ENCODE assay signal across 20 mouse cellular contexts in genomic region chr17:15337906-15338305, GRCm38 (mm10). TPM values are rescaled to one million over a fixed set of nuclear protein-coding genes. Genes with fewer than 3 reads are reported as not detected.
DNase-seq lines count a peak whose midpoint lies in the region; ATAC-seq and TF ChIP-seq lines count a peak whose summit lies in the region.
"Had no signal": no experiment of that assay in that cellular context is flagged by ENCODE, and none has a peak within 500 bp of the region (broad histone marks: within the 10 kb centered on the region; RNA-seq: fewer than 3 reads in every experiment).

No protein-coding gene starts in this region.

- no peak overlapping the region for H3K27ac ChIP-seq in heart, embryonic 10.5 days
- no peak overlapping the region for H3K27ac ChIP-seq in ES-E14 (ENCODE audit: insufficient read depth, low read depth, low read length, poor library complexity, severe bottlenecking)
- H3K27ac ChIP-seq: embryonic facial prominence, embryonic 10.5 days; embryonic facial prominence, embryonic 12.5 days; forebrain, embryonic 10.5 days; forebrain, embryonic 13.5 days; forebrain, embryonic 15.5 days had no signal

- H3K27me3 ChIP-seq in heart, embryonic 10.5 days (ENCODE audit: insufficient read depth, poor library complexity, severe bottlenecking) = no peaks in the 10 kb centered on the region
- H3K27me3 ChIP-seq: embryonic facial prominence, embryonic 12.5 days; forebrain, embryonic 13.5 days; forebrain, embryonic 15.5 days had no signal

- no peak overlapping the region for H3K9ac ChIP-seq in ES-E14 (ENCODE audit: insufficient read depth, low read depth, low read length, poor library complexity, severe bottlenecking)
- H3K9ac ChIP-seq: embryonic facial prominence, embryonic 12.5 days; forebrain, embryonic 13.5 days; forebrain, embryonic 15.5 days had no signal

- WGBS in heart, embryonic 10.5 days = 68% methylated on average over 1 of the region's 1 CpGs

- in situ Hi-C loops in ES-E14 (cut with MboI; ENCODE audit: low sequenced_read_pairs in 2 of 2, unreplicated experiment in 2 of 2) = no loop called here

- no peaks in the 10 kb centered on the region for H3K9me3 ChIP-seq in heart, embryonic 10.5 days
- no peaks in the 10 kb centered on the region for H3K9me3 ChIP-seq in ES-E14 (ENCODE audit: control insufficient read depth, insufficient read depth, low read depth, low read length)
- H3K9me3 ChIP-seq: embryonic facial prominence, embryonic 10.5 days; embryonic facial prominence, embryonic 12.5 days; forebrain, embryonic 13.5 days; forebrain, embryonic 15.5 days had no signal

- no peak overlapping the region for H3K4me3 ChIP-seq in heart, embryonic 10.5 days
- no peak overlapping the region for H3K4me3 ChIP-seq in ES-E14 (ENCODE audit: insufficient read depth in 1 of 2, low read depth in 1 of 2, low read length in 2 of 2, poor library complexity in 1 of 2, severe bottlenecking in 1 of 2)
- H3K4me3 ChIP-seq: embryonic facial prominence, embryonic 10.5 days; embryonic facial prominence, embryonic 12.5 days; forebrain, embryonic 10.5 days; forebrain, embryonic 13.5 days; forebrain, embryonic 15.5 days had no signal

- peak; percentile 15 for DNase-seq in heart, adult 11 months
- no peak for DNase-seq in heart, embryonic 10.5 days (ENCODE audit: low spot score)
- peak; percentile 54 for DNase-seq in ES-E14 (ENCODE audit: low read depth, low spot score)
- DNase-seq in ZHBTc4 (ENCODE audit: low read depth, low spot score) = peak; percentile 82
- no peak for DNase-seq in right cerebral cortex, postnatal 25 days
- DNase-seq: adrenal gland, adult 2 months; adrenal gland, postnatal 10 days; adrenal gland, postnatal 25 days; cerebellum, adult 11 months; cerebellum, adult 18-20 months; cerebellum, adult 8-10 months; cerebellum, postnatal 10 days; cerebellum, postnatal 25 days had no signal

- ATAC-seq in erythroid progenitor cell, adult 5-6 weeks (replicated peaks; ENCODE audit: low FRiP score, poor library complexity, severe bottlenecking) = no peak
- ATAC-seq: forebrain, embryonic 13.5 days; forebrain, embryonic 15.5 days had no signal

- H3K36me3 ChIP-seq in heart, embryonic 10.5 days = no peaks in the 10 kb centered on the region
- H3K36me3 ChIP-seq in ES-E14 (ENCODE audit: control insufficient read depth, insufficient read depth, low read length, poor library complexity, severe bottlenecking) = no peaks in the 10 kb centered on the region
- H3K36me3 ChIP-seq: embryonic facial prominence, embryonic 10.5 days; embryonic facial prominence, embryonic 12.5 days; forebrain, embryonic 10.5 days; forebrain, embryonic 15.5 days had no signal

- H3K4me1 ChIP-seq in heart, embryonic 10.5 days = peaks cover 1% of the 10 kb centered on the region
- H3K4me1 ChIP-seq in ES-E14 (ENCODE audit: control insufficient read depth in 2 of 2, insufficient read depth in 2 of 2, low read length in 2 of 2, poor library complexity in 1 of 2) = peaks cover under 1 to 3% of the 10 kb centered on the region in 2 experiments; a peak in 2 of 4 replicates

TF ChIP-seq in ES-E14, 5 proteins besides CTCF, POLR2A, EP300 and RAD21:
- TF ChIP-seq ZC3H11A (IDR thresholded peaks at IDR 0.05; ENCODE audit: borderline replicate concordance, low read depth, low read length) (no peak), MAFK (IDR thresholded peaks at IDR 0.05; ENCODE audit: insufficient read depth, low read depth, low read length) (no peak), ZNF384 (IDR thresholded peaks at IDR 0.05; ENCODE audit: low read depth, low read length) (no peak), HCFC1 (IDR thresholded peaks at IDR 0.05; ENCODE audit: borderline replicate concordance, insufficient read depth, low read length) (no peak), CHD2 (IDR thresholded peaks at IDR 0.05; ENCODE audit: low read depth, low read length) (no peak)
TF ChIP-seq in ES-E14: peak in this region for 0.

RNA-seq across cellular contexts. Expression of gene Dll1, which starts 38.8 kb away (rescaled TPM):
- 4.9 and 9.7 TPM in 2 replicates for polyA plus RNA-seq in heart, embryonic 10.5 days (2016; fragmentation: Nextera tagmentation; extraction: Ambion mirVana)
- 13.8 and 42.4 TPM in 2 replicates for total RNA-seq in ES-E14 (2012; rRNA removed)
- total RNA-seq in erythroid progenitor cell, adult 5-6 weeks (2015; ENCODE audit: low replicate concordance) = not detected in 2 replicates
- not detected in 2 replicates for total RNA-seq in erythroid progenitor cell, adult 5-6 weeks (2017; ENCODE audit: low replicate concordance)
- total RNA-seq: MEL had no signal

RNA-seq across cellular contexts. Expression of gene Fam120b, which starts 58.1 kb away (rescaled TPM):
- polyA plus RNA-seq in heart, embryonic 10.5 days (2016; fragmentation: Nextera tagmentation; extraction: Ambion mirVana) = 17.2 and 20.0 TPM in 2 replicates
- total RNA-seq in ES-E14 (2012; rRNA removed) = 7.1 and 9.2 TPM in 2 replicates
- 0.36 and 2.9 TPM in 2 replicates for total RNA-seq in erythroid progenitor cell, adult 5-6 weeks (2015; ENCODE audit: low replicate concordance)
- 2.8 and 5.9 TPM in 2 replicates for total RNA-seq in erythroid progenitor cell, adult 5-6 weeks (2017; ENCODE audit: low replicate concordance)

Comparison
In these comparisons a context has a peak if more than half of its experiments do, and no peak if none do; other contexts are left out.
1. DNase-seq: peak in heart, adult 11 months (single experiment), ES-E14 (single experiment) and ZHBTc4 (single experiment); none in heart, embryonic 10.5 days (single experiment) and right cerebral cortex, postnatal 25 days (single experiment).
2. RNA of gene Dll1, which starts 38.8 kb away (total RNA-seq): 13.8 to 42.4 TPM in ES-E14; not detected in erythroid progenitor cell, adult 5-6 weeks; every median in the first group is over 10 times any median in the second.